Mouse (Mus musculus) myocyte (in vitro differentiated cells): ENCODE measurements at regions not wholly inside any gene's neighbourhood (a gene's known extent, or its start where the extent isn't known, plus 50 kb on each side); places are given as distances from the start of the nearest gene placed in this dataset.

Experiments
- CEBPB ChIP-seq: IDR thresholded peaks from 2 replicates; pipeline ENCODE4 v1.6.1; 2011; ENCODE audit warnings: mild to moderate bottlenecking, moderate library complexity; ENCODE audit not compliant: poor library complexity, insufficient read depth, severe bottlenecking
- E2F4 ChIP-seq: IDR thresholded peaks from one replicate; pipeline ENCODE4 v1.6.1; 2011; ENCODE audit warnings: mild to moderate bottlenecking, control low read depth, moderate library complexity; ENCODE audit not compliant: insufficient read depth
- MAX ChIP-seq: IDR thresholded peaks from one replicate; pipeline ENCODE4 v1.6.1; 2011; ENCODE audit warnings: low read depth, mild to moderate bottlenecking, control low read depth
- MYOD1 ChIP-seq, 3 experiments: IDR thresholded peaks; one replicate each; pipeline ENCODE4 v1.6.1; 2011; ENCODE audit warnings: control low read depth in 2 of 3, low read depth in 2 of 3, mild to moderate bottlenecking in 2 of 3, moderate library complexity in 1 of 3; ENCODE audit not compliant: insufficient read length in 2 of 3, control insufficient read depth in 1 of 3
- MYOG ChIP-seq, 3 experiments: IDR thresholded peaks; one replicate each; pipeline ENCODE4 v1.6.1; 2011; ENCODE audit warnings: control low read depth in 2 of 3, low read depth in 2 of 3, mild to moderate bottlenecking in 2 of 3; ENCODE audit not compliant: insufficient read length in 2 of 3, control insufficient read depth in 1 of 3, insufficient read depth in 1 of 3
- POLR2A ChIP-seq: IDR thresholded peaks from one replicate; pipeline ENCODE4 v1.6.1; 2011; ENCODE audit warnings: low read depth, mild to moderate bottlenecking, control low read depth, moderate library complexity; ENCODE audit not compliant: insufficient read length
- POLR2AphosphoS2 ChIP-seq: IDR thresholded peaks from one replicate; pipeline ENCODE4 v1.6.1; 2011; ENCODE audit warnings: low read depth, control low read depth; ENCODE audit not compliant: insufficient read length
- REST ChIP-seq: IDR thresholded peaks from one replicate; pipeline ENCODE4 v1.6.1; 2011; ENCODE audit warnings: mild to moderate bottlenecking, control low read depth, moderate library complexity; ENCODE audit not compliant: insufficient read depth, insufficient read length
- SRF ChIP-seq: IDR thresholded peaks from one replicate; pipeline ENCODE4 v1.6.1; 2011; ENCODE audit warnings: low read depth; ENCODE audit not compliant: control insufficient read depth, insufficient read length
- TCF12 ChIP-seq: IDR thresholded peaks from one replicate; pipeline ENCODE4 v1.6.1; 2011; ENCODE audit warnings: mild to moderate bottlenecking, control low read depth; ENCODE audit not compliant: poor library complexity, insufficient read depth, severe bottlenecking
- TCF3 ChIP-seq: IDR thresholded peaks from one replicate; pipeline ENCODE4 v1.6.1; 2011; ENCODE audit warnings: low read depth, control low read depth; ENCODE audit not compliant: insufficient read length
- USF1 ChIP-seq: IDR thresholded peaks from one replicate; pipeline ENCODE4 v1.6.1; 2011; ENCODE audit warnings: low read depth, mild to moderate bottlenecking, control low read depth, moderate library complexity

DNA sequence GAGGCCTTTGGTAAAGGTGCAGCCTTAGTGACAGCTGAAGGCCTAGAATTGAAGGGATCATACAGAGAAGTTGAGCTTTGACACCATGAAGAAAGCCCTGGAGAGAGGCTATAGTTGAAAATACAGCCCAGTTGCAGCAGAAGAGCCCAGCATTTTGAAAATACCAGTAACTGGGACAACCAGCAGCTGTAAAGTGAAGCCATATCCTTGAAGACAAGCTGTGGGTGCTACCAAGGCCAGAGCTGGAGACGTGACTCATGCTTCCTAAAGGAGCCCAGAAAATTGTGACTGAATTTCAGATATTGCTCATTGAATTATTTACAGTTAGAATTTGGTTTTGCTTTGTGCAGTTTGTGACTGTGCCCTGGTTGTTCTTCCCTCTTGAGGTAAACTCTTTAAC lies 514.6 kb downstream of the Adam3 start:
- no peak for TF ChIP-seq POLR2A
- TF ChIP-seq SRF: no peak
- no peak for TF ChIP-seq MAX
- TF ChIP-seq MYOG (IDR thresholded peaks at IDR 0.05; ENCODE audit: control insufficient read depth in 1 of 3, insufficient read depth in 1 of 3, insufficient read length in 2 of 3, low read depth in 2 of 3): no peak
- TF ChIP-seq TCF12: no peak
- no peak for TF ChIP-seq USF1
- no peak for TF ChIP-seq CEBPB
- TF ChIP-seq REST: no peak
- no peak for TF ChIP-seq E2F4
- TF ChIP-seq MYOD1 (IDR thresholded peaks at IDR 0.05; ENCODE audit: control insufficient read depth in 1 of 3, insufficient read length in 2 of 3, low read depth in 2 of 3): no peak
- TF ChIP-seq TCF3: no peak
- TF ChIP-seq POLR2AphosphoS2: no peak
